Mouse (Mus musculus) left cerebral cortex, postnatal 4 days (tissue): ENCODE measurements at regions not wholly inside any gene's neighbourhood (a gene's known extent, or its start where the extent isn't known, plus 50 kb on each side); places are given as distances from the start of the nearest gene placed in this dataset.

Experiments
- DNase-seq: peaks from one replicate; pipeline ENCODE4 v3.0.0-alpha.2; 2022
- intact Hi-C: fragments of 180-260 bp; cut with DNase I; formaldehyde crosslinking; loops from one replicate; pipeline ENCODE4 v1.15.1; 2025

- intact Hi-C loops = no loop called here
- no peak for DNase-seq
These were observed 57.4 kb downstream of the Gm21962 start for GRCm38 (mm10) chr3:137728689-137729088.

- intact Hi-C loops = no loop called here
- DNase-seq = no peak
These were observed 58.1 kb downstream of the Gm21962 start for GRCm38 (mm10) chr3:137729421-137729820.

DNA sequence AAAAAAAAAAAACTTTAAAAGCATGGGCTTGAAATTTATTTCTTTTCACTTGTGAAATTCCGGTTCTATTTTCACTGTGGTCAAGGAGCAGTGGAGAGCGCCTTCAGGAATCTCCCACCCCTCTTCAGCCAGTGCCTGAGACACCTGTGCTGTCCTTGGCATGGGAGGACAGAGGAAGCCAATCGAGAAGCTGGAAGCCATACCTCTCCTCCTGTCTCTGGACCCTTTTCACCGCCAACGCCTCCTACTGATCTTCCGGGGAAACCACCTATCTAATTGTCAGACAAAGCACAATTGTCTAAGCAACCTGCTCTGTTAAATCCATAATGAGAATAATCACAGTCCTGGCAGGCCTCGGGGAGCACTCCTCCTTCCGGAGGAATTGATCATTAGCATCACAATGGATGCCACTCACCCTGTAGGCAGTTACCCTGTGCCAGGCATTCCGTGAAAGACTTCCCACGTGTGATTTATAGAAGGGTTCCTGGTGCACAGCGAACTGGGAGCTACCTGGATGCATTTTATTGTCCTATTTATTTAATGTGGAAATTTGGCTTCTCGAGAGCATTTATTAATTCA lies 66.0 kb downstream of the Gm21962 start:
- no peak for DNase-seq
- intact Hi-C loops = no loop called here

GRCm38 (mm10) chr3:137741528-137741927 lies 70.2 kb downstream of the Gm21962 start:
- intact Hi-C loops = no loop called here
- DNase-seq = no peak

GRCm38 (mm10) chr3:137742119-137742518 lies 70.8 kb downstream of the Gm21962 start:
- no peak for DNase-seq
- intact Hi-C loops = no loop called here

- intact Hi-C loops = loop anchor here (5.0 kb wide), 1 partner anchor 1864 kb away; no protein-coding TSS in a partner anchor
- DNase-seq = no peak
These were observed 80.5 kb downstream of the Gm21962 start for GRCm38 (mm10) chr3:137751732-137752260.

GRCm38 (mm10) chr3:137752447-137753256 lies 81.3 kb downstream of the Gm21962 start:
- peak; percentile 88 for DNase-seq
- intact Hi-C loops = loop anchor here (5.0 kb wide), 1 partner anchor 1865 kb away; no protein-coding TSS in a partner anchor

DNA sequence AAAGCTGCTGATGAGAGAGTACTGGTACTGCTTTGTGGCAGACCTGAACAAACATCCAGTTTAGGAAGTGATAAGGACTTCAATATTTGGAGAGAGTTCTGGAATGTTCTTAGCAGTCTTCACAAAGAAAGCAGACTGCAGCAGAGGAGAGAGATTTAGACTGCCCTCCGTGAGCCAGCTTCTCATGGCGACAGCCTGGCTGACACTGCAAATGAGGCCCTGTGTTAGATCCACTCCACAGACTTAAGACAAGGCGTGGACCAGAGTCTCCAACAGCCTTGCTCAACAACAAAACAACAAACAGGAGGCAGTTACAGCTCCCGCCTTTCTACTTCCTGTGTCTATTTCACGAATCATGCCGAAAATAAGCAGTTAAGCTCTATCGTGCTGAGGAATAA lies 81.9 kb downstream of the Gm21962 start:
- intact Hi-C loops = loop anchor here (5.0 kb wide), 1 partner anchor 1866 kb away; no protein-coding TSS in a partner anchor

DNA sequence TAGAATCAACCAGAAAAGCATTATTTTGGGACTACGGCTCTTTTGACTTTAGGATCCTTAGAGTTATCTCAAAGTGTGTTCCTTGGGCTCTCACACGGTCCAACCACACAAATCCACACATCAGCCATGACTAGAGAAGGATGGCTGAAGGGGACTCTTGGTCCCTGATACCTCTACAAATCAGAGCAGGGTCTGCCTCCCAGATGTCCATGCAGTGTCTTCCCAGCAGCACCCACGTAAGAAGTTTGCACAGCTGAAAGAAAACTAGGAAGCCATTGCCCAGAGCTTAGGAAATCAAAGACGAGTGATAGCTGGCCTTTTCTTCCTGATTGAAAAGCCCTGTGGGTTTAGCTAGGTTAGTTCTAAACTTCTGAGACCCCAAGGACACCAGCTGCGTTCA lies 84.1 kb downstream of the Gm21962 start:
- intact Hi-C loops = no loop called here
- no peak for DNase-seq

More for the DNA sequence above, 81.9 kb downstream of the Gm21962 start:
- no peak for DNase-seq

DNA sequence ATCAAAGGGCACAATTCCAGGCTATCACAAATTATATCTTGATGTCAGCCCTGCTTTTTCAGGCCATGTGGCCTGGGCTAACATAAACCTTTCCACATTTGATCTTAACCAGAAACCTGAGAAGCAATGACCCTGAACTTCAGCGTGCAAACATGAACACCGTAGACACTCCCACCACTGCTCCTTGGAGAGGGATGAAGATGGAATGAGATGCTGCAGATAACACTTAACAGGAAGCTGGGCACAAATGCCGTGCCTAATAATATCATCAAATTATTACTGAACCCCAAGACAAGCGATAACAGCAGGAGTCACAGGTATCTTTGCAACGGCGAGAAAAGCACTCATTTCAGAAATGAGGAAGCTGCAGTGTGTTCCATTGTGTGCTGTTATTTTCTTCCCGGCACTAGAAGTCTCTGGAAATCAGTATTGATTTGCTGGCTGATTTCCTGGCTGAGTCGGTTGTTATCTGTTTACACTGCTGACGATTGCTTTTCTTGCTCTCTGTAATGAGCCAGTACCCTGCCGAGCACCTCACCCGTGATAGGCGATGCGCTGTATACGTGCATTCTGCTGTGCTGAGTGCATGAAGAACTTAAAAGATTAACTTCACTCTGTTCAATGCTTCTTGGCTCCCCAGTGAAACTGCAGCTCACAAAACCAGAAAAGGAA lies 91.0 kb downstream of the Gm21962 start:
- no peak for DNase-seq
- intact Hi-C loops = no loop called here

- no peak for DNase-seq
- intact Hi-C loops = no loop called here
These were observed 92.1 kb downstream of the Gm21962 start for GRCm38 (mm10) chr3:137763406-137763805.

DNA sequence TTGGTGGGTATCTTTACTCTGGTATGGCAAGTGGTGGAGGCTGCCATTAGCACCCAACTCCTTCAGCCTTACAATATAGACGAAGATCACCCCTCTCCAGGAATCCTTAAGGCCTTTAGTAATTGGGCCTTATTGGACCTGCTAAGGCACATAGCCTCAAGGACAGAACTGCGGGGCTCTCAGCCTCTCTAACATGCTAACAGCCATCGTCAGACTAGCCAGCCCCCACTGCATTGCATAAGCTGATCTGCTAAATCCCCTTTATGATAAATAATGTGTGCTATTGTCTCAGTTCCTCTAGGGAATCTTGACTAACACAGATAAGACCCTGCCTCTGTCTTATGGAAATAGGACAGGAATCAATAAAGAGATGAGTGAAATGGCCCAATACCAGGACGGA lies 95.7 kb upstream of the H2afz start:
- intact Hi-C loops = no loop called here
- no peak for DNase-seq

DNA sequence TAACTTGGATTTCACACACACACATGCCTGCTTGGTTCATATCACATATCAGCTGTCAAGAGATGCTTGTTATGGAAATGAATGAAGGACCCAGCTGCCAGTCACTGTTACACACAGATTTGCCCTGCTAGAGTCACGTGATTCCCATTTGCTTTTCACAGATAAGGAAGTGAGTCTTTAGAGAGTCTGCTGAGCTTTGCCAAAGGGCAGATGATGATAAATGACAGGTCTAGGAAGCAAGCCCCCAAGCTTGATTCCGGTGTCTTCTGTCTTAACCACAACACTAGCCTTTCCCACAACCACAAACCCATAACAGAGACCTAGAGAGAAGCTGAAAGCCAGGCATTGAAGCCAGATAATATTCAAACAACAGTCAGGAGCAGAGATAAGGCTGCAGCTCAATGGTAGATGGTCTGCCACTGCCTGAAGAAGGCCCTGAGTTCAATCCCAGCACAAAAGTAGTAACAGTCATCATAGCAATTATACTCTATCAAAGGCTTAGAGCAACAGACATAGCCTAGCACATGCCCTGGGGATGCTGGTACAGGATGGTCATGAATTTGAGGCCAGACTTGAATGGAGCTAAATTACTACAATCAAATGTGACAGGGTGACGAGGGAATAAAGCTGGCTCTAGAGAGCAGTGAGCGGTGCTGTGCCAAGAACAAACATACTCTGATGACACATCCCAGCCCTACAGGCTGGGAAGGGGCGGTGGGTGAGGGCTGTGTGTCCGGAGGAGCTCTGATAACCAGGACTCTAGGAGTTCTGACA lies 89.0 kb upstream of the H2afz start:
- DNase-seq = no peak
- intact Hi-C loops = loop anchor here (10.0 kb wide), 1 partner anchor 660 kb away; no protein-coding TSS in a partner anchor

GRCm38 (mm10) chr3:137778113-137778512 lies 86.2 kb upstream of the H2afz start:
- DNase-seq = no peak
- intact Hi-C loops = loop anchor here (2.0 to 10.0 kb wide), 2 partner anchors 367 to 657 kb away; partner anchors contain the start of gene Mttp

- DNase-seq = no peak
- intact Hi-C loops = no loop called here
These were observed 84.3 kb upstream of the H2afz start for GRCm38 (mm10) chr3:137780029-137780428.

- intact Hi-C loops = no loop called here
- DNase-seq = no peak
These were observed 81.5 kb upstream of the H2afz start for GRCm38 (mm10) chr3:137782836-137783235.

DNA sequence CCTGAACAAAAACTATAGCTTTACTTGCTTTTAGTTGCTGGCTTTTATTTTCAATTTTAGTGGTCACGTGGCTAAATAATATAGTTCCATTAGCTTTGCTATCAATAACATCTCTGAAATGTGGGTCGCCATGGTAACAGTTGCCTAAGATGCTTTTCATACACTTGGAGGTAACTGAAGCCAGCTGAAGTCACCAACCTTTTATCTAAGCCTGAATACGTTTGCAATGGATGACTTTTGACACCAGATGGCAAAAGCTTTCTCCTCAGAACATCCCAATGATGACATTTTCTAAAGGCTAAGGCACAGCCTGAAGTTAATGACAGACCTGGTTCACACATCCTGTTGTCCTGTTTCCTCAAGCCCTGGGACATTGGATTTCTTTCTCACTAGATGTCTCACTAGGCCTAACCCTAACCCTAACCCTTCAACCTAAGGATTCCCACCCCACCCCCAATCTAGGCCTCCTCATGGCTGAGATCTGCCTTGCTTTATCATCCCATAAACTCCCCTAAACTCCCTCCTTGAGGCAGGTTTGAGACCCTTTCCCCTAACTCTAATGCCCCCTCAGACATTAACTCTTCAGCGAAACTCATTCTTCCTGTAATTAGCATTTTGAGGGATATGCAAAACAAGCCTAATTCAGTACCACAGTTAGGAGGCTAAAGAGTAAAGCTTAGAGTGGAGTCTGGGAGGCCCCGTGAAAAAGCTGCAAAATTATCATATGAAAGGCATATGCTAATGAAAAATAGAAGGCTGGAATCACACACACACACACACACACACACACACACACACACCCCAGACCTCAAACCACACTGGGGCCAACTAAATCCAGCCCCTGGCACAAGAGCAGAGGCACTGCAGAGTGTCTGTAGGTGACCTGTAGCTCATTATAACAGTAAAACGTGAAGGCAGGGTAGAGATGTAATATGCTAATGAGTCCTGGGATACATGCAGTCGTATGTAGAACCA lies 80.1 kb upstream of the H2afz start:
- intact Hi-C loops = no loop called here
- no peak for DNase-seq

GRCm38 (mm10) chr3:137785224-137785623 lies 79.1 kb upstream of the H2afz start:
- DNase-seq = no peak
- intact Hi-C loops = no loop called here

GRCm38 (mm10) chr3:137785871-137786270 lies 78.4 kb upstream of the H2afz start:
- intact Hi-C loops = no loop called here
- DNase-seq = no peak
